Mouse (Mus musculus) neural tube, embryonic 11.5 days (tissue): ENCODE measurements at regions not wholly inside any gene's neighbourhood (a gene's known extent, or its start where the extent isn't known, plus 50 kb on each side); places are given as distances from the start of the nearest gene placed in this dataset.

Experiments used
- ATAC-seq: fragments of 200-750 bp; cut with Nextera tagmentation; 2 replicates; pipeline ENCODE4 v1.8.0; 2017; ENCODE audit warnings: moderate number of reproducible peaks, mild to moderate bottlenecking, moderate TSS enrichment, moderate library complexity; ENCODE audit not compliant: insufficient read depth, low FRiP score, low TSS enrichment
- DNase-seq: peaks from one replicate; pipeline ENCODE4 v3.0.0-alpha.2; 2015; ENCODE audit warnings: low spot score
- H3K27ac ChIP-seq: fragments of 300-500 bp; sonication (generic); 2 replicates; pipeline ENCODE4 v1.5.1; 2014; ENCODE audit warnings: low read depth, mild to moderate bottlenecking, low read length
- H3K27me3 ChIP-seq: fragments of 300-500 bp; sonication (generic); 2 replicates; pipeline ENCODE4 v1.6.1; 2014; ENCODE audit warnings: mild to moderate bottlenecking, low read length, mixed read lengths; ENCODE audit not compliant: control insufficient read depth, insufficient read depth
- H3K36me3 ChIP-seq: fragments of 300-500 bp; sonication (generic); 2 replicates; pipeline ENCODE4 v1.6.1; 2014; ENCODE audit warnings: mild to moderate bottlenecking, low read length, moderate library complexity, mixed read lengths; ENCODE audit not compliant: control insufficient read depth, insufficient read depth
- H3K4me1 ChIP-seq: fragments of 300-500 bp; sonication (generic); 2 replicates; pipeline ENCODE4 v1.6.1; 2014; ENCODE audit warnings: low read length, mixed read lengths; ENCODE audit not compliant: control insufficient read depth, insufficient read depth
- H3K4me2 ChIP-seq: fragments of 300-500 bp; sonication (generic); 2 replicates; pipeline ENCODE4 v1.6.1; 2014; ENCODE audit warnings: low read depth, mild to moderate bottlenecking, moderate library complexity
- H3K4me3 ChIP-seq: fragments of 300-500 bp; sonication (generic); 2 replicates; pipeline ENCODE4 v1.5.1; 2014; ENCODE audit warnings: low read depth, low read length
- H3K9ac ChIP-seq: fragments of 300-500 bp; sonication (generic); 2 replicates; pipeline ENCODE4 v1.6.1; 2014; ENCODE audit warnings: mild to moderate bottlenecking, low read length
- H3K9me3 ChIP-seq: fragments of 300-500 bp; sonication (generic); 2 replicates; pipeline ENCODE4 v1.6.1; 2016; ENCODE audit warnings: low read length; ENCODE audit not compliant: control insufficient read depth
- WGBS: fragments of 180-500 bp; shearing (Covaris S2); extraction: QIAGEN DNeasy Blood & Tissue Kit; methylation state at CpG from one replicate; pipeline ENCODE4 v1.1.7; 2014; 5-methylcytosine and 5-hydroxymethylcytosine counted together

DNA sequence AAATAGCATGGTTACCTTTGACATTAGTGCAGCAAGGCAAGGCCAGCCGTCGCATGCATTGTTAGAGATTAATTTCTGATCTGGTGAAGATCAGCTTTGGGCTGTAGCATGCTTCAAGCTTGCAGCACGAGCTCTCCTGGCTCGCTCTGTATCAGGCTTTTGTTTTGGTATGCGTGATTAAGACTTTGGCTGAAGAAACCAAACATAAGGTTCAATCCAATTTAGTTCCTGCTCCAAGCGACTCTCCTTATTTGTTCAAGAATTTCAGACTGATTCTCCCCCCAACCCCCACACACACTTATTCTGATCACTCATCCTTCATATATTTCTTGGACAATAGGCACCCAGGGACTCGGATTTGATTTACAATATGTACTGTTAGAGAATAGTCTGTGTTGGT, 118.0 kb upstream of the Gm5148 start:
- no peaks in the 10 kb centered on the region for H3K36me3 ChIP-seq
- no peaks in the 10 kb centered on the region for H3K9me3 ChIP-seq
- no peak overlapping the region for H3K4me3 ChIP-seq
- H3K9ac ChIP-seq = no peak overlapping the region
- WGBS = 83% methylated on average over 7 of the region's 7 CpGs
- H3K4me2 ChIP-seq = no peak overlapping the region
- no peaks in the 10 kb centered on the region for H3K27me3 ChIP-seq
- ATAC-seq = no peak
- H3K4me1 ChIP-seq = no peaks in the 10 kb centered on the region
- no peak for DNase-seq
- no peak overlapping the region for H3K27ac ChIP-seq

GRCm38 (mm10) chr3:37838896-37839295, 114.6 kb upstream of the Gm5148 start:
- ATAC-seq (no peak), DNase-seq (no peak)
- H3K36me3 ChIP-seq = no peaks in the 10 kb centered on the region
- H3K27ac ChIP-seq = no peak overlapping the region
- no peaks in the 10 kb centered on the region for H3K4me1 ChIP-seq
- no peak overlapping the region for H3K9ac ChIP-seq
- WGBS = 79% methylated on average over 11 of the region's 11 CpGs
- no peak overlapping the region for H3K4me2 ChIP-seq
- no peaks in the 10 kb centered on the region for H3K27me3 ChIP-seq
- no peak overlapping the region for H3K4me3 ChIP-seq
- no peaks in the 10 kb centered on the region for H3K9me3 ChIP-seq

GRCm38 (mm10) chr3:37836749-37837148, 112.5 kb upstream of the Gm5148 start:
- no peak for ATAC-seq
- Histone ChIP-seq H3K36me3 (no peaks in the 10 kb centered on the region), H3K4me2 (no peak overlapping the region), H3K4me3 (no peak overlapping the region), H3K4me1 (no peaks in the 10 kb centered on the region), H3K9me3 (no peaks in the 10 kb centered on the region), H3K27me3 (no peaks in the 10 kb centered on the region), H3K9ac (no peak overlapping the region), H3K27ac (no peak overlapping the region)
- no peak for DNase-seq
- 80% methylated on average over 5 of the region's 5 CpGs for WGBS

DNA sequence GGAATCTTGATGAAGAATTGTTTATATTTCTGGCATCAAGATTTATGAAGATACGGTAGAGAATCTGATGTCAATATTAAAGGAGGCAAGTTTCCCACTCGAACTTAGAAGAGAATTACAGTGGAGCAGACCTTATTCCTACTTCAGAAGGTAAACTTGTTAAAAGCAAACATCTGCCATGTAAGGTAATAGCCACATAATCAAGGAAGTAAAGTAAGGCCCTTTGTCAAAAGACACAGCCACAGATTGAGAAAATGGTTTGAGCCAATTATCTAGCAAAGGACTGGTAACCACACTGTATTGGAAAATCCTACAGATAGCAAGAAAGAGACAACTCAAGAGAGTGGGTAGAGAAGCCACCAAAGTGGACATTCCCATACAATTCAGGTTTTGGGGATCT, 111.4 kb upstream of the Gm5148 start:
- no peak overlapping the region for H3K27ac ChIP-seq
- no peaks in the 10 kb centered on the region for H3K36me3 ChIP-seq
- no peaks in the 10 kb centered on the region for H3K4me1 ChIP-seq
- H3K9me3 ChIP-seq = no peaks in the 10 kb centered on the region
- H3K27me3 ChIP-seq = no peaks in the 10 kb centered on the region
- ATAC-seq (no peak), DNase-seq (no peak)
- no peak overlapping the region for H3K4me3 ChIP-seq
- H3K4me2 ChIP-seq = no peak overlapping the region
- H3K9ac ChIP-seq = no peak overlapping the region
- 89% methylated on average over 2 of the region's 2 CpGs for WGBS

- no peak overlapping the region for H3K27ac ChIP-seq
- DNase-seq = no peak
- H3K9ac ChIP-seq = no peak overlapping the region
- no peaks in the 10 kb centered on the region for H3K27me3 ChIP-seq
- no peak overlapping the region for H3K4me3 ChIP-seq
- no peak for ATAC-seq
- no peaks in the 10 kb centered on the region for H3K36me3 ChIP-seq
- no peaks in the 10 kb centered on the region for H3K9me3 ChIP-seq
- 67% methylated on average over 5 of the region's 5 CpGs for WGBS
- H3K4me1 ChIP-seq = no peaks in the 10 kb centered on the region
- no peak overlapping the region for H3K4me2 ChIP-seq
Observed at GRCm38 (mm10) chr3:37835135-37835534, 110.8 kb upstream of the Gm5148 start.

DNA sequence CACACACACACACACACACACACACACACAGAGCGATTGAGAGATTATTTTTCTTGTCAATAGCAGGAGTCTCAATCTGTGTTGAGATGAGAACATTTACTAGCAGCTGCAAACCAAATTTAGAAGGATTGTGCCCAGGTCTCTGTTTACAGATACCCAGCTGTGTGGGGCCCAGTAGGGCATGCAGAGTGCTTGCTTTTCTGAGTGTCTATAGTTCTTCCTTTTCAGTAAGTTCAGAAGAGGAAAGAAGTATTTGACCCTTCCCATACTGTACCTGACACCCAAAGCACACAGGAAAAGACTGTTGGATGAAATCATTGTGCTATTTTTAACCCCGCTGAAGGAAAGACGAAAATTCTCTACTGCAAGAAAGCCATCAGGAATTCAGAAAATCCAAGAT, 110.3 kb upstream of the Gm5148 start:
- Histone ChIP-seq H3K4me1 (no peaks in the 10 kb centered on the region), H3K27ac (no peak overlapping the region), H3K27me3 (no peaks in the 10 kb centered on the region), H3K4me2 (no peak overlapping the region), H3K4me3 (no peak overlapping the region), H3K9me3 (no peaks in the 10 kb centered on the region), H3K36me3 (no peaks in the 10 kb centered on the region), H3K9ac (no peak overlapping the region)
- ATAC-seq (no peak), DNase-seq (no peak)
- 74% methylated on average over 3 of the region's 3 CpGs for WGBS

- H3K36me3 ChIP-seq = no peaks in the 10 kb centered on the region
- no peak overlapping the region for H3K4me2 ChIP-seq
- H3K4me3 ChIP-seq = no peak overlapping the region
- DNase-seq = no peak
- no peaks in the 10 kb centered on the region for H3K9me3 ChIP-seq
- H3K27ac ChIP-seq = no peak overlapping the region
- ATAC-seq = no peak
- 80% methylated on average over 4 of the region's 4 CpGs for WGBS
- H3K27me3 ChIP-seq = no peaks in the 10 kb centered on the region
- H3K9ac ChIP-seq = no peak overlapping the region
- no peaks in the 10 kb centered on the region for H3K4me1 ChIP-seq
Observed at GRCm38 (mm10) chr3:37833387-37833786, 109.1 kb upstream of the Gm5148 start.

- Histone ChIP-seq H3K27ac (no peak overlapping the region), H3K9ac (no peak overlapping the region), H3K4me2 (no peak overlapping the region), H3K4me3 (no peak overlapping the region), H3K4me1 (no peaks in the 10 kb centered on the region), H3K36me3 (no peaks in the 10 kb centered on the region), H3K9me3 (no peaks in the 10 kb centered on the region), H3K27me3 (no peaks in the 10 kb centered on the region)
- WGBS = 92% methylated on average over 1 of the region's 1 CpGs
- ATAC-seq (no peak), DNase-seq (no peak)
Observed at GRCm38 (mm10) chr3:37827546-37827945, 103.3 kb upstream of the Gm5148 start.

DNA sequence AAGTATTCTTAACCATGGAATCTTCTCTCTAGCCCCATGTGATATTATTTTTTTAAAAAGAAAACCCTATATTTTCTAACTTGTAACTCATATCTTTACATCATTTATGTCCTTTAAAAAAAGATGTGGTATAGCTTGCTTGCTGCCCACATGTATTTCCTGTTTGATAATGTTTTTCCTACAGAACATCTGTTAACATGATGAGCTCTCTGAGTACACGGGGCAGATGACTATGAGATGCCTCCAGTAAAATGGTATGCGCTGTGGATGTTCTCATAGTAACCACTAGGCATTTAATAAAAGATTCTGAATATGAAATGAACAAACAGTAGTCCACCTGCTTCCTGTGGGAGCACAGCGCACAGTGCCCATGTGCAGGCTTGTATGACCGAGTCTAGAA, 101.3 kb upstream of the Gm5148 start:
- Histone ChIP-seq H3K27ac (no peak overlapping the region), H3K4me1 (no peaks in the 10 kb centered on the region), H3K36me3 (no peaks in the 10 kb centered on the region), H3K9ac (no peak overlapping the region), H3K4me3 (no peak overlapping the region), H3K4me2 (no peak overlapping the region), H3K27me3 (no peaks in the 10 kb centered on the region), H3K9me3 (no peaks in the 10 kb centered on the region)
- WGBS = 90% methylated on average over 4 of the region's 4 CpGs
- DNase-seq (no peak), ATAC-seq (no peak)
